Mouse (Mus musculus) lung, embryonic 14.5 days (tissue): ENCODE data around the gene Tmem235. TPM values are rescaled to one million over a fixed set of nuclear protein-coding genes. Genes with fewer than 3 reads are reported as not detected.
"Not testable (repeated sequence)": the region's sequence is repeated elsewhere in the genome, so short reads cannot be mapped to it uniquely, and the experiment has no call there.

Source experiments
- ATAC-seq: fragments of 200-750 bp; cut with Nextera tagmentation; 2 replicates; pipeline ENCODE4 v1.8.0; 2017; ENCODE audit warnings: mild to moderate bottlenecking, moderate TSS enrichment, moderate library complexity; ENCODE audit not compliant: insufficient read depth
- DNase-seq: peaks from one replicate; pipeline ENCODE4 v3.0.0-alpha.2; 2015
- H3K27ac ChIP-seq: fragments of 300-500 bp; sonication (generic); 2 replicates; pipeline ENCODE4 v1.5.1; 2014; ENCODE audit warnings: low read depth, mild to moderate bottlenecking, moderate library complexity
- H3K27me3 ChIP-seq: fragments of 300-500 bp; sonication (generic); 2 replicates; pipeline ENCODE4 v1.6.1; 2014; ENCODE audit warnings: low read length, control low read depth; ENCODE audit not compliant: insufficient read depth
- H3K36me3 ChIP-seq: fragments of 300-500 bp; sonication (generic); 2 replicates; pipeline ENCODE4 v1.6.1; 2014; ENCODE audit warnings: control low read depth; ENCODE audit not compliant: insufficient read depth
- H3K4me1 ChIP-seq: fragments of 300-500 bp; sonication (generic); 2 replicates; pipeline ENCODE4 v1.6.1; 2014; ENCODE audit warnings: antibody characterized with exemption, control low read depth; ENCODE audit not compliant: insufficient read depth
- H3K4me2 ChIP-seq: fragments of 300-500 bp; sonication (generic); 2 replicates; pipeline ENCODE4 v1.6.1; 2014; ENCODE audit warnings: mild to moderate bottlenecking
- H3K4me3 ChIP-seq: fragments of 300-500 bp; sonication (generic); 2 replicates; pipeline ENCODE4 v1.5.1; 2014; ENCODE audit warnings: low read depth, low read length
- H3K9ac ChIP-seq: fragments of 300-500 bp; sonication (generic); 2 replicates; pipeline ENCODE4 v1.6.1; 2014
- H3K9me3 ChIP-seq: fragments of 300-500 bp; sonication (generic); 2 replicates; pipeline ENCODE4 v1.6.1; 2016; ENCODE audit warnings: low read depth, low read length, control low read depth
- CTCF ChIP-seq: IDR thresholded peaks from 2 replicates; pipeline ENCODE4 v1.5.1; 2016; ENCODE audit warnings: antibody characterized with exemption, low read depth
- WGBS: fragments of 180-500 bp; shearing (Covaris S2); extraction: QIAGEN DNeasy Blood & Tissue Kit; methylation state at CpG from one replicate; pipeline ENCODE4 v1.1.7; 2014; 5-methylcytosine and 5-hydroxymethylcytosine counted together
- polyA plus RNA-seq: library from polyadenylated mRNA; unstranded; fragments of >200 nt; fragmentation: Nextera tagmentation; extraction: Ambion mirVana; gene quantifications from 2 replicates; pipeline ENCODE4 v1.2.1, GENCODE M21; 2014

Gene Tmem235
- polyA plus RNA-seq, result not detected in 2 replicates

GRCm38 (mm10) chr11:117860601-117861000, at the start of gene Tmem235:
Gene Tmem235 (plus strand): TSS chr11:117860752.
- Histone ChIP-seq H3K4me2 (0 out of 2 replicates have a peak within 1 kb of the TSS, but pooled peaks have one; percentile 15), H3K4me1 (no peaks in the 10 kb centered on the region), H3K9me3 (no peaks in the 10 kb centered on the region), H3K36me3 (peaks cover 24% of the 10 kb centered on the region), H3K27me3 (peaks cover 23% of the 10 kb centered on the region), H3K9ac (no peak within 1 kb of the TSS; the same call in 1 of the 2 replicates), H3K27ac (no peak within 1 kb of the TSS), H3K4me3 (no peak within 1 kb of the TSS)
- DNase-seq (no peak), ATAC-seq (no peak)
- TF ChIP-seq CTCF, result no peak
- WGBS, result 3% methylated on average over 23 of the region's 23 CpGs

DNA sequence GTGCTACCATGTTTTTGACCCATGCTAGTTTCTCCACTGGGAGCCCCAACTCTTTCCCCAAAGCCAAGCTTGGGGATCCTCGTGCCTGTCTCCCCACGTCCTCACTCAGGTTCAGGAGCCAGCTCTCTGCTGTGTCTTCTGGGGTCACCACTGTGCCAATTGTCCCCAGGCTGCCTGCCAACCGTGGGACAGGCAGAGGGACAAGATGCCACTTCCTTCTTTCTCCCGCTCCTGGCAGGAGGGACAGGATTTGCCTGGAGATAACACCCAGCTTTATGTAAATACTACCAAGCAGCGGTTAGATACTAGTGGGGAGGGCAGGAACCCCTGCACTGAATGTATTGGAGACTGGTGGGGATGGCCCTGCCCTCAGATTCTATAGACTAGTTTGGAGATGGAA, 46.7 kb upstream of the Tmem235 start:
- Histone ChIP-seq H3K27ac (no peak overlapping the region), H3K9ac (no peak overlapping the region), H3K4me2 (no peak overlapping the region), H3K4me3 (no peak overlapping the region), H3K9me3 (no peaks in the 10 kb centered on the region), H3K4me1 (peaks cover 9% of the 10 kb centered on the region; the same call in 1 of the 2 replicates), H3K27me3 (no peaks in the 10 kb centered on the region), H3K36me3 (peaks cover 69% of the 10 kb centered on the region)
- 53% methylated on average over 5 of the region's 5 CpGs for WGBS
- ATAC-seq (no peak), DNase-seq (no peak)
- no peak for TF ChIP-seq CTCF

DNA sequence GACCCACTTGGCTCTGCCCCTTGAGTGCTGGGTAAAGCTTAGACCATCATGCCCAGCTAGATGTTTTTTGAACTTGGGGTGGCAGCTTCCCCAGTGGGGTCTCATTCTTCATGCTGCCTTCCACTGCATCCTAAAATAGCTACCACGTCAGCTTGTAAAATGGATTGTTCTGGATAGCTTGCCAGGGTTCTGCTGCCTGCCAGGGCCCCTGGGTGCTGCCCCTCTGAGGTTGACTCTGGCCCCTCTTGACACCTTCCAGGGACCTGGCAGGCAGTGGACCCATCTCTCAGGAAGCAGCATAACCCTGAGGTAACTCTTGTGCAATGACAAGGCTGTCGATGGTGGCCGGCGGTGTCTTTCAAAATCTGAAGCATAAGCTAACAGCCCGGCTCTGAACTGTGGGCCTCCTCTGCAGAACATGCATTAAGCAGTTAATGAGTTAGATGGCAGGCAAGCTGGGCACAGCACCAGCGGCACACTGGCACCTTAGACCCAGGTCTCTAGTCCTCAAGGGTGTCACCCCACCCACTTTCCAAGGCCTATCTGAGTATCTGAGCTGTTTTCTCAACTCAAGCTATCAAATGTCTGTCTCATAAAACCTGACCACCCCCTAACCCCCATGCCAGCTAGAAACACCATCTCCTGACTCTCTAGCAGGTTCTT, 45.7 kb upstream of the Tmem235 start:
- no peak for TF ChIP-seq CTCF
- Histone ChIP-seq H3K27me3 (no peaks in the 10 kb centered on the region), H3K36me3 (peaks cover 78% of the 10 kb centered on the region), H3K27ac (no peak overlapping the region), H3K4me3 (no peak overlapping the region), H3K4me1 (peaks cover 5% of the 10 kb centered on the region; the same call in 1 of the 2 replicates), H3K9ac (no peak overlapping the region), H3K4me2 (no peak overlapping the region), H3K9me3 (no peaks in the 10 kb centered on the region)
- WGBS, result 88% methylated on average over 6 of the region's 6 CpGs
- DNase-seq (no peak), ATAC-seq (no peak)

DNA sequence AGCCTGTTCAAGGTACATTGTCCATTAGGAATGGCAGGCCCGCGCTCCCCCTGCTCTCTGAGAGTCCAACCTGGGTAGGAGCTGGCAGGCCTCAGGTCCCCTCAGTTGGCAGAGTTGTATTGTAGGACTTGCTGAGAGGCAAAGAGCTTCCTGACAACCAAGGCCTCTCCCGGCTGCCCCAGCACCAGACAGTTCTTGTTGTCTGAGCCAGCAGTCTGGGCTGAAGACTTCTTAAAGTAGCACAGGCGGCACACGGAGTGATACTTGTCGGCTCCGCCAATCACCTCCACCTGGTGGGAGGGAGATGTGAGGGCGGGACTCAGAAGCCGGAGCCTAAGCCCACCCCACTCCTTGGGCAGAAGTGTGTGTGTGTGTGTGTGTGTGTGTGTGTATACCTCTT, 44.7 kb upstream of the Tmem235 start:
- H3K4me3 ChIP-seq, ATAC-seq, H3K27me3 ChIP-seq, DNase-seq, H3K9ac ChIP-seq, H3K27ac ChIP-seq, H3K4me1 ChIP-seq, H3K9me3 ChIP-seq, H3K4me2 ChIP-seq: not testable (repeated sequence)
- WGBS, result 53% methylated on average over 9 of the region's 9 CpGs
- peaks cover 88% of the 10 kb centered on the region for H3K36me3 ChIP-seq

- Histone ChIP-seq H3K4me1 (no peaks in the 10 kb centered on the region), H3K9ac (no peak overlapping the region), H3K36me3 (peaks cover 95% of the 10 kb centered on the region), H3K4me3 (no peak overlapping the region), H3K27ac (no peak overlapping the region), H3K4me2 (no peak overlapping the region), H3K9me3 (no peaks in the 10 kb centered on the region), H3K27me3 (no peaks in the 10 kb centered on the region)
- TF ChIP-seq CTCF, result no peak
- ATAC-seq (0 out of 2 replicates have a peak, but pooled peaks have one; percentile 6), DNase-seq (no peak)
- WGBS, result 83% methylated on average over 13 of the region's 13 CpGs
Measured at GRCm38 (mm10) chr11:117816389-117816996, 44.1 kb upstream of the Tmem235 start.

- TF ChIP-seq CTCF, result no peak
- no peak overlapping the region for H3K4me2 ChIP-seq
- WGBS, result 84% methylated on average over 8 of the region's 8 CpGs
- H3K4me3 ChIP-seq, result no peak overlapping the region
- H3K4me1 ChIP-seq, result peaks cover 2% of the 10 kb centered on the region; the same call in 1 of the 2 replicates
- no peak for ATAC-seq
- H3K9ac ChIP-seq, result no peak overlapping the region
- peaks cover 93% of the 10 kb centered on the region for H3K36me3 ChIP-seq
- H3K9me3 ChIP-seq, result no peaks in the 10 kb centered on the region
- no peak overlapping the region; the same call in 1 of the 2 replicates for H3K27ac ChIP-seq
- no peak for DNase-seq
- no peaks in the 10 kb centered on the region for H3K27me3 ChIP-seq
Measured at GRCm38 (mm10) chr11:117819095-117819494, 41.5 kb upstream of the Tmem235 start.

DNA sequence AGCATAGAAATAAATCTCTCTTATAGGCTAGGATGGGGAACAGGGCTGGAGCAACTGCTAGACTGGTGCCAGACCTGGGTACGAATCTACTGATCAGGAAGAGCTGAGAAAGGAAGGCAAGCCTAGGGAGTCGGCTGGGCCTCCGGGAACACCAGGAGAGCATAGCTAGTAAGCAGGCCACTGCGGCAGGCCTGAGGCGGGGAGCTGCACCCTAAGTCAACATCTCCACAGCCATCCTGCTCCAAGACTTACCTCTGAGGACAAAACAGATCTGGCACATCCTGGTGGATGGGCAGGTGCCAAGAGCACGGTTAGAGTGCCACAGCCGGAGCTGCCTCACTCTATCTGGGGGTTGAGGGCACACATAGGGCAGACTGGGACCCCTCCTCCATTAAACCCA, 40.4 kb upstream of the Tmem235 start:
- ATAC-seq, result no peak
- DNase-seq, result no peak
- Histone ChIP-seq H3K4me2 (no peak overlapping the region), H3K4me3 (no peak overlapping the region), H3K27me3 (no peaks in the 10 kb centered on the region), H3K36me3 (peaks cover 82% of the 10 kb centered on the region), H3K4me1 (peaks cover 5% of the 10 kb centered on the region; the same call in 1 of the 2 replicates), H3K9me3 (no peaks in the 10 kb centered on the region), H3K27ac (no peak overlapping the region), H3K9ac (no peak overlapping the region)
- no peak for TF ChIP-seq CTCF
- WGBS, result 88% methylated on average over 7 of the region's 7 CpGs
